Mouse (Mus musculus) kidney, postnatal 0 days (tissue): ENCODE data around the gene Actn4. TPM values are rescaled to one million over a fixed set of nuclear protein-coding genes. Genes with fewer than 3 reads are reported as not detected.

Source experiments
- ATAC-seq: fragments of 200-750 bp; cut with Nextera tagmentation; replicated peaks from 2 replicates; pipeline ENCODE4 v1.8.0; 2017; ENCODE audit warnings: low read depth, moderate number of reproducible peaks, moderate TSS enrichment, moderate library complexity; ENCODE audit not compliant: low FRiP score
- DNase-seq: peaks from one replicate; pipeline ENCODE4 v3.0.0-alpha.2; 2016; ENCODE audit warnings: low spot score
- H3K27ac ChIP-seq: fragments of 300-500 bp; sonication (generic); 2 replicates; pipeline ENCODE4 v1.5.1; 2014; ENCODE audit warnings: mild to moderate bottlenecking
- H3K27me3 ChIP-seq: fragments of 300-500 bp; sonication (generic); 2 replicates; pipeline ENCODE4 v1.6.1; 2014; ENCODE audit warnings: low read length, mixed read lengths; ENCODE audit not compliant: insufficient read depth
- H3K36me3 ChIP-seq: fragments of 300-500 bp; sonication (generic); 2 replicates; pipeline ENCODE4 v1.6.1; 2014; ENCODE audit warnings: low read length, mixed read lengths; ENCODE audit not compliant: insufficient read depth
- H3K4me1 ChIP-seq: fragments of 300-500 bp; sonication (generic); replicated peaks from 2 replicates; pipeline ENCODE4 v1.6.1; 2014; ENCODE audit warnings: antibody characterized with exemption, low read length, mixed read lengths; ENCODE audit not compliant: insufficient read depth
- H3K4me2 ChIP-seq: fragments of 300-500 bp; sonication (generic); 2 replicates; pipeline ENCODE4 v1.6.1; 2014; ENCODE audit warnings: mild to moderate bottlenecking, low read length, moderate library complexity, mixed read lengths
- H3K4me3 ChIP-seq: fragments of 300-500 bp; sonication (generic); replicated peaks from 2 replicates; pipeline ENCODE4 v1.5.1; 2014; ENCODE audit warnings: low read depth, low read length
- H3K9ac ChIP-seq: fragments of 300-500 bp; sonication (generic); 2 replicates; pipeline ENCODE4 v1.6.1; 2014; ENCODE audit warnings: low read depth, low read length
- H3K9me3 ChIP-seq: fragments of 300-500 bp; sonication (generic); replicated peaks from 2 replicates; pipeline ENCODE4 v1.6.1; 2016; ENCODE audit warnings: low read length, inconsistent platforms, mixed read lengths
- CTCF ChIP-seq: IDR thresholded peaks from 2 replicates; pipeline ENCODE4 v1.5.1; 2016; ENCODE audit warnings: antibody characterized with exemption, low read depth, mild to moderate bottlenecking, moderate library complexity
- WGBS: fragments of 180-500 bp; shearing (Covaris S2); extraction: QIAGEN DNeasy Blood & Tissue Kit; methylation state at CpG from one replicate; pipeline ENCODE4 v1.1.7; 2014; 5-methylcytosine and 5-hydroxymethylcytosine counted together
- polyA plus RNA-seq: library from polyadenylated mRNA; unstranded; fragments of >200 nt; fragmentation: Nextera tagmentation; extraction: Ambion mirVana; gene quantifications from 2 replicates; pipeline ENCODE4 v1.2.1, GENCODE M21; 2015

Actn4 gene
- polyA plus RNA-seq, 1 experiment from 2014 or later, result 255 TPM

- TF ChIP-seq CTCF, result no peak
- Histone ChIP-seq H3K36me3 (peaks cover 96% of the 10 kb centered on the region), H3K27me3 (no peaks in the 10 kb centered on the region), H3K4me1 (no peaks in the 10 kb centered on the region), H3K9ac (no peak overlapping the region), H3K9me3 (no peaks in the 10 kb centered on the region), H3K4me2 (no peak overlapping the region), H3K27ac (no peak overlapping the region), H3K4me3 (no peak overlapping the region)
- ATAC-seq (no peak), DNase-seq (no peak)
- 94% methylated on average over 3 of the region's 3 CpGs for WGBS
These were observed 59.3 kb downstream of the Actn4 start for GRCm38 (mm10) chr7:28902809-28903208.

GRCm38 (mm10) chr7:28902180-28902579 is 60.0 kb downstream of the Actn4 start:
- H3K4me2 ChIP-seq, result no peak overlapping the region
- no peak overlapping the region for H3K9ac ChIP-seq
- WGBS, result 92% methylated on average over 6 of the region's 6 CpGs
- H3K36me3 ChIP-seq, result peaks cover 96% of the 10 kb centered on the region
- no peak overlapping the region for H3K4me3 ChIP-seq
- no peaks in the 10 kb centered on the region for H3K4me1 ChIP-seq
- H3K9me3 ChIP-seq, result no peaks in the 10 kb centered on the region
- no peak for TF ChIP-seq CTCF
- ATAC-seq, result no peak
- no peak overlapping the region for H3K27ac ChIP-seq
- H3K27me3 ChIP-seq, result no peaks in the 10 kb centered on the region
- no peak for DNase-seq

GRCm38 (mm10) chr7:28901311-28902125 is 60.6 kb downstream of the Actn4 start:
- Histone ChIP-seq H3K27me3 (no peaks in the 10 kb centered on the region), H3K36me3 (peaks cover 96% of the 10 kb centered on the region), H3K9ac (no peak overlapping the region), H3K9me3 (no peaks in the 10 kb centered on the region), H3K27ac (no peak overlapping the region), H3K4me3 (no peak overlapping the region), H3K4me1 (no peaks in the 10 kb centered on the region), H3K4me2 (no peak overlapping the region)
- no peak for TF ChIP-seq CTCF
- ATAC-seq (no peak), DNase-seq (no peak)
- 89% methylated on average over 13 of the region's 13 CpGs for WGBS

GRCm38 (mm10) chr7:28899972-28900371 is 62.2 kb downstream of the Actn4 start:
- Histone ChIP-seq H3K9me3 (no peaks in the 10 kb centered on the region), H3K4me3 (no peak overlapping the region), H3K4me2 (no peak overlapping the region), H3K36me3 (peaks cover 96% of the 10 kb centered on the region), H3K27ac (no peak overlapping the region), H3K27me3 (no peaks in the 10 kb centered on the region), H3K9ac (no peak overlapping the region), H3K4me1 (no peaks in the 10 kb centered on the region)
- TF ChIP-seq CTCF, result peak; percentile 55
- WGBS, result 72% methylated on average over 4 of the region's 4 CpGs
- ATAC-seq (no peak), DNase-seq (no peak)

- TF ChIP-seq CTCF, result no peak
- DNase-seq, result no peak
- H3K27ac ChIP-seq, result no peak overlapping the region
- no peak overlapping the region for H3K4me2 ChIP-seq
- H3K4me1 ChIP-seq, result no peaks in the 10 kb centered on the region
- no peak for ATAC-seq
- H3K9me3 ChIP-seq, result no peaks in the 10 kb centered on the region
- no peak overlapping the region for H3K4me3 ChIP-seq
- H3K27me3 ChIP-seq, result no peaks in the 10 kb centered on the region
- H3K36me3 ChIP-seq, result peaks cover 91% of the 10 kb centered on the region
- 94% methylated on average over 6 of the region's 6 CpGs for WGBS
- H3K9ac ChIP-seq, result no peak overlapping the region
These were observed 64.5 kb downstream of the Actn4 start for GRCm38 (mm10) chr7:28897661-28898060.

GRCm38 (mm10) chr7:28894942-28895341 is 67.2 kb downstream of the Actn4 start:
- no peaks in the 10 kb centered on the region for H3K9me3 ChIP-seq
- no peak overlapping the region for H3K4me2 ChIP-seq
- DNase-seq, result no peak
- no peak overlapping the region for H3K9ac ChIP-seq
- no peak overlapping the region for H3K4me3 ChIP-seq
- WGBS, result 55% methylated on average over 5 of the region's 5 CpGs
- no peak overlapping the region for H3K27ac ChIP-seq
- ATAC-seq, result no peak
- H3K27me3 ChIP-seq, result no peaks in the 10 kb centered on the region
- no peaks in the 10 kb centered on the region for H3K4me1 ChIP-seq
- TF ChIP-seq CTCF, result no peak
- H3K36me3 ChIP-seq, result peaks cover 76% of the 10 kb centered on the region
